Mouse (Mus musculus): ENCODE measurements at regions not wholly inside any gene's neighbourhood (a gene's known extent, or its start where the extent isn't known, plus 50 kb on each side); places are given as distances from the start of the nearest gene placed in this dataset.
A peak's percentile ranks its signal among the peaks of the same experiment; 100 is the strongest.

GRCm38 (mm10) chr8:92252597-92253375 is 104.6 kb upstream of the Irx5 start:
- Histone ChIP-seq H3ac (ENCODE audit: control insufficient read depth, insufficient read length) (no peak overlapping the region), H3K27me3 (ENCODE audit: control insufficient read depth, insufficient read depth, insufficient read length) (no peaks in the 10 kb centered on the region), H3K4me2 (ENCODE audit: low read depth) (peak overlapping the region; percentile 63), H3K4me3 (no peak overlapping the region), H3K79me2 (ENCODE audit: control insufficient read depth, insufficient read depth) (no peaks in the 10 kb centered on the region), H3K36me3 (ENCODE audit: control insufficient read depth, insufficient read depth) (no peaks in the 10 kb centered on the region)
- TF ChIP-seq E2F4 (IDR thresholded peaks at IDR 0.05; ENCODE audit: insufficient read depth) (no peak), MYOG (IDR thresholded peaks at IDR 0.05; ENCODE audit: control insufficient read depth in 1 of 3, insufficient read depth in 1 of 3, insufficient read length in 2 of 3, low read depth in 2 of 3) (peak in 2 of 3 experiments; percentile 76 to 95), TCF12 (IDR thresholded peaks at IDR 0.05; ENCODE audit: insufficient read depth, poor library complexity, severe bottlenecking) (peak; percentile 82), MYOD1 (IDR thresholded peaks at IDR 0.05; ENCODE audit: control insufficient read depth in 1 of 3, insufficient read length in 2 of 3, low read depth in 2 of 3) (peak; percentile 84 to 90 (median 86)), TCF3 (IDR thresholded peaks at IDR 0.05; ENCODE audit: insufficient read length, low read depth) (peak; percentile 55), REST (IDR thresholded peaks at IDR 0.05; ENCODE audit: insufficient read depth, insufficient read length) (no peak)

DNA sequence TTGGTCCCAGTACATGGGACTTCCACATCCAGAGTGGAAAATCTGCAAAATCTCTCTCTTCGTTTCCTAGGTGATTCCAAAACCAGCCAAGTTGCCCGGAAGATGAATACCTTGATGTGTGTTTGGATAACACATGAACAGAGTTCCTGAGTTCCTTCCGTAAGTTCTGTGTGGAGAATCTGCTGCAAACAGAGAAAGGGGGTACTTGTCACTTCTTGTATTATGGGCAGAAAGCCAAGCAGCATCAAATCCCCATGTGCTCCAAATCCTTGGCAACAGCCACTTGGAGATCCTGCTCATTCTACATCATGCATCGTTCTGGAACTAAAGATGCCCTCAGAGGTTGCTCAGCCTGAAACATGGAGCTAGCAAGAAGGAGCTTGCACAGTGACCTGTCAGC is 111.1 kb upstream of the Irx5 start:
- no peaks in the 10 kb centered on the region for H3K79me2 ChIP-seq (ENCODE audit: control insufficient read depth, insufficient read depth)
- H3ac ChIP-seq (ENCODE audit: control insufficient read depth, insufficient read length): no peak overlapping the region
- TF ChIP-seq MAX (IDR thresholded peaks at IDR 0.05; ENCODE audit: low read depth): no peak
- no peak for TF ChIP-seq USF1 (IDR thresholded peaks at IDR 0.05; ENCODE audit: low read depth)
- no peak for TF ChIP-seq REST (IDR thresholded peaks at IDR 0.05; ENCODE audit: insufficient read depth, insufficient read length)
- TF ChIP-seq MYOG (IDR thresholded peaks at IDR 0.05; ENCODE audit: control insufficient read depth in 1 of 3, insufficient read depth in 1 of 3, insufficient read length in 2 of 3, low read depth in 2 of 3): no peak
- TF ChIP-seq TCF3 (IDR thresholded peaks at IDR 0.05; ENCODE audit: insufficient read length, low read depth): no peak
- no peak for TF ChIP-seq E2F4 (IDR thresholded peaks at IDR 0.05; ENCODE audit: insufficient read depth)
- no peak for TF ChIP-seq CEBPB (IDR thresholded peaks at IDR 0.05; ENCODE audit: insufficient read depth, poor library complexity, severe bottlenecking)
- TF ChIP-seq TCF12 (IDR thresholded peaks at IDR 0.05; ENCODE audit: insufficient read depth, poor library complexity, severe bottlenecking): no peak
- TF ChIP-seq MYOD1 (IDR thresholded peaks at IDR 0.05; ENCODE audit: control insufficient read depth in 1 of 3, insufficient read length in 2 of 3, low read depth in 2 of 3): no peak
- no peak for TF ChIP-seq SRF (IDR thresholded peaks at IDR 0.05; ENCODE audit: control insufficient read depth, insufficient read length, low read depth)
- TF ChIP-seq POLR2AphosphoS2 (IDR thresholded peaks at IDR 0.05; ENCODE audit: insufficient read length, low read depth): no peak
- no peak for TF ChIP-seq POLR2A (IDR thresholded peaks at IDR 0.05; ENCODE audit: insufficient read length, low read depth)
- H3K36me3 ChIP-seq (ENCODE audit: control insufficient read depth, insufficient read depth): no peaks in the 10 kb centered on the region
- H3K27me3 ChIP-seq (ENCODE audit: control insufficient read depth, insufficient read depth, insufficient read length): no peaks in the 10 kb centered on the region
- H3K4me3 ChIP-seq: no peak overlapping the region
- H3K4me2 ChIP-seq (ENCODE audit: low read depth): no peak overlapping the region

- H3K36me3 ChIP-seq (ENCODE audit: control insufficient read depth, insufficient read depth): no peaks in the 10 kb centered on the region
- TF ChIP-seq TCF3 (IDR thresholded peaks at IDR 0.05; ENCODE audit: insufficient read length, low read depth) (no peak), POLR2A (IDR thresholded peaks at IDR 0.05; ENCODE audit: insufficient read length, low read depth) (no peak), MYOG (IDR thresholded peaks at IDR 0.05; ENCODE audit: control insufficient read depth in 1 of 3, insufficient read depth in 1 of 3, insufficient read length in 2 of 3, low read depth in 2 of 3) (no peak), MAX (IDR thresholded peaks at IDR 0.05; ENCODE audit: low read depth) (no peak), USF1 (IDR thresholded peaks at IDR 0.05; ENCODE audit: low read depth) (no peak), SRF (IDR thresholded peaks at IDR 0.05; ENCODE audit: control insufficient read depth, insufficient read length, low read depth) (no peak), POLR2AphosphoS2 (IDR thresholded peaks at IDR 0.05; ENCODE audit: insufficient read length, low read depth) (no peak), MYOD1 (IDR thresholded peaks at IDR 0.05; ENCODE audit: control insufficient read depth in 1 of 3, insufficient read length in 2 of 3, low read depth in 2 of 3) (no peak)
- H3ac ChIP-seq (ENCODE audit: control insufficient read depth, insufficient read length): no peak overlapping the region
- H3K27me3 ChIP-seq (ENCODE audit: control insufficient read depth, insufficient read depth, insufficient read length): no peaks in the 10 kb centered on the region
- no peaks in the 10 kb centered on the region for H3K79me2 ChIP-seq (ENCODE audit: control insufficient read depth, insufficient read depth)
- no peak overlapping the region for H3K4me2 ChIP-seq (ENCODE audit: low read depth)
- H3K4me3 ChIP-seq: no peak overlapping the region
Observed at GRCm38 (mm10) chr8:92240686-92241275, 116.6 kb upstream of the Irx5 start.

DNA sequence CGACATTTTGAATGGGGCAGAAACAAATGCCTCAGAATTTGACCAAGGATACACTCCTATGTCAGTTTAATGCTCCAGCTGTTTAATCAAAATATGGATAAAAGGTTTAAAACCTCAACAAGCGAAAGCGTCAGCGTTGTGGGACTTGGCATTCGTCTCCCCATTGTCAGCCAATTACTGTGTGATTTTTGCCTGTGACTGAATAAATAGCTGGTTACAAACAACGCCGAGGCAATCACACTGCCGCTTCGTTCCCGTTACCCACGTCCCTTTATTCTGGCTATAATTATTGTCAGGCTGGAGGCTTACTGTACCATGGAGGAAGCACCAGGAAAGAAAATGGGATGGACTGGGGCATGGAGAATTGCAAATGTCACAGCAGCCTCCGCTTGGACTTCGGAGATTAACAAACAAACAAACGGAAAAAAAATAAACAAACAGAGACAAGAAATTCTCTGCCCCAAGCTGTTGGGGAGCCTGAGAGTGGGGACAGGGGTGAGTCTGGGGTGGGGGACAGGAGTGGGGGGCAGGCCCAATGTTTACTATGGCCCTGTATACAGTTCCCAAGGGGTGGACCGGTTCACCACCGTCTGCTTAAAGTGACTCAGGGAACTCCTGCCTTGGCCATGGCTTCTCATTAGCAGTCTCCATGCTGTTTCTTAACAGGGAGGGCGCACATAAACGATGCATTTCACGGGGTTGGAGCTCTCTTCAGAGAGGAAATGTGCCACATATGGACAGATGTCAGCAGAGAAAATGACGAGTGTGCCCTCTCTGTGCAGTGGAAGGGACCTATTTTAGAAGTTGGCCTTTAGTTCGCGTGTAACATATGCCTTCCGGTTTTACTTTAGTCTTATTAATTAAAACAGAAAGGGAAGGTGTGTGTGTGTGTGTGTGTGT is 125.8 kb upstream of the Irx5 start:
- Histone ChIP-seq H3K27me3 (ENCODE audit: control insufficient read depth, insufficient read depth, insufficient read length) (no peaks in the 10 kb centered on the region), H3K36me3 (ENCODE audit: control insufficient read depth, insufficient read depth) (no peaks in the 10 kb centered on the region), H3K4me3 (no peak overlapping the region), H3ac (ENCODE audit: control insufficient read depth, insufficient read length) (no peak overlapping the region), H3K4me2 (ENCODE audit: low read depth) (no peak overlapping the region), H3K79me2 (ENCODE audit: control insufficient read depth, insufficient read depth) (no peaks in the 10 kb centered on the region)
- no peak for TF ChIP-seq POLR2A (IDR thresholded peaks at IDR 0.05; ENCODE audit: insufficient read length, low read depth)
- no peak for TF ChIP-seq TCF12 (IDR thresholded peaks at IDR 0.05; ENCODE audit: insufficient read depth, poor library complexity, severe bottlenecking)
- no peak for TF ChIP-seq MYOD1 (IDR thresholded peaks at IDR 0.05; ENCODE audit: control insufficient read depth in 1 of 3, insufficient read length in 2 of 3, low read depth in 2 of 3)
- TF ChIP-seq CEBPB (IDR thresholded peaks at IDR 0.05; ENCODE audit: insufficient read depth, poor library complexity, severe bottlenecking): no peak
- TF ChIP-seq SRF (IDR thresholded peaks at IDR 0.05; ENCODE audit: control insufficient read depth, insufficient read length, low read depth): no peak
- no peak for TF ChIP-seq POLR2AphosphoS2 (IDR thresholded peaks at IDR 0.05; ENCODE audit: insufficient read length, low read depth)
- TF ChIP-seq MYOG (IDR thresholded peaks at IDR 0.05; ENCODE audit: control insufficient read depth in 1 of 3, insufficient read depth in 1 of 3, insufficient read length in 2 of 3, low read depth in 2 of 3): no peak
- no peak for TF ChIP-seq USF1 (IDR thresholded peaks at IDR 0.05; ENCODE audit: low read depth)
- no peak for TF ChIP-seq E2F4 (IDR thresholded peaks at IDR 0.05; ENCODE audit: insufficient read depth)
- no peak for TF ChIP-seq MAX (IDR thresholded peaks at IDR 0.05; ENCODE audit: low read depth)
- TF ChIP-seq REST (IDR thresholded peaks at IDR 0.05; ENCODE audit: insufficient read depth, insufficient read length): no peak
- no peak for TF ChIP-seq TCF3 (IDR thresholded peaks at IDR 0.05; ENCODE audit: insufficient read length, low read depth)
